Mouse (Mus musculus): ENCODE data around the gene Edem2. TPM values are rescaled to one million over a fixed set of nuclear protein-coding genes. Genes with fewer than 3 reads are reported as not detected.
"Not testable (repeated sequence)": the region's sequence is repeated elsewhere in the genome, so short reads cannot be mapped to it uniquely, and the experiment has no call there.

The Edem2 gene
- polyA plus RNA-seq, 1 experiment from 2014 or later = 24.6 TPM

- peaks cover 3% of the 10 kb centered on the region; the same call in 1 of the 2 replicates for H3K36me3 ChIP-seq
- peak overlapping the region; percentile 23 for H3K27ac ChIP-seq
- H3K4me2 ChIP-seq = peak overlapping the region; percentile 90
- WGBS (ENCODE audit: insufficient replicate concordance) = 5% methylated on average over 15 of the region's 15 CpGs
- peak; percentile 11; the same call in 1 of the 2 replicates for ATAC-seq
- H3K4me1 ChIP-seq = peaks cover 22% of the 10 kb centered on the region
- H3K27me3 ChIP-seq (replicated peaks) = no peaks in the 10 kb centered on the region; the same call in 1 of the 2 replicates
- no peaks in the 10 kb centered on the region for H3K9me3 ChIP-seq (replicated peaks)
- H3K4me3 ChIP-seq = peak overlapping the region; percentile 81
- H3K9ac ChIP-seq = peak overlapping the region; percentile 82
These were observed 533 bp downstream of the Edem2 start for GRCm38 (mm10) chr2:155728742-155729141.

GRCm38 (mm10) chr2:155727764-155728395 lies 1.4 kb downstream of the Edem2 start:
- ATAC-seq = no peak
- peaks cover 22% of the 10 kb centered on the region for H3K4me1 ChIP-seq
- no peak overlapping the region for H3K9ac ChIP-seq
- H3K4me3 ChIP-seq = no peak overlapping the region
- H3K4me2 ChIP-seq = peak overlapping the region; percentile 90; the same call in 1 of the 2 replicates
- 72% methylated on average over 7 of the region's 7 CpGs for WGBS (ENCODE audit: insufficient replicate concordance)
- no peaks in the 10 kb centered on the region for H3K27me3 ChIP-seq (replicated peaks)
- H3K9me3 ChIP-seq (replicated peaks) = no peaks in the 10 kb centered on the region
- peaks cover 3% of the 10 kb centered on the region; the same call in 1 of the 2 replicates for H3K36me3 ChIP-seq
- no peak overlapping the region for H3K27ac ChIP-seq

- H3K36me3 ChIP-seq = peaks cover 10% of the 10 kb centered on the region
- H3K27me3 ChIP-seq (replicated peaks) = no peaks in the 10 kb centered on the region
- H3K27ac ChIP-seq = no peak overlapping the region
- WGBS (ENCODE audit: insufficient replicate concordance) = 67% methylated on average over 7 of the region's 7 CpGs
- H3K4me1 ChIP-seq = peaks cover 22% of the 10 kb centered on the region
- ATAC-seq = no peak
- no peak overlapping the region for H3K4me3 ChIP-seq
- no peaks in the 10 kb centered on the region for H3K9me3 ChIP-seq (replicated peaks)
- no peak overlapping the region for H3K4me2 ChIP-seq
- no peak overlapping the region for H3K9ac ChIP-seq
These were observed 3.0 kb downstream of the Edem2 start for GRCm38 (mm10) chr2:155726302-155726701.

GRCm38 (mm10) chr2:155724526-155724925 lies 4.7 kb downstream of the Edem2 start:
- H3K36me3 ChIP-seq = peaks cover 11% of the 10 kb centered on the region

GRCm38 (mm10) chr2:155724036-155724435 lies 5.2 kb downstream of the Edem2 start:
- H3K27me3 ChIP-seq (replicated peaks) = no peaks in the 10 kb centered on the region
- no peak for ATAC-seq
- H3K27ac ChIP-seq = no peak overlapping the region
- H3K4me1 ChIP-seq = peaks cover 15% of the 10 kb centered on the region
- no peak overlapping the region for H3K9ac ChIP-seq
- peaks cover 14% of the 10 kb centered on the region for H3K36me3 ChIP-seq
- H3K4me2 ChIP-seq = no peak overlapping the region
- no peaks in the 10 kb centered on the region for H3K9me3 ChIP-seq (replicated peaks)
- 48% methylated on average over 5 of the region's 5 CpGs for WGBS (ENCODE audit: insufficient replicate concordance)
- no peak overlapping the region for H3K4me3 ChIP-seq

More at GRCm38 (mm10) chr2:155724526-155724925, 4.7 kb downstream of the Edem2 start:
- Histone ChIP-seq H3K9me3 (replicated peaks) (no peaks in the 10 kb centered on the region), H3K4me2 (no peak overlapping the region), H3K9ac (no peak overlapping the region), H3K27ac (no peak overlapping the region), H3K4me3 (no peak overlapping the region), H3K27me3 (replicated peaks) (no peaks in the 10 kb centered on the region), H3K4me1 (peaks cover 17% of the 10 kb centered on the region)
- no peak for ATAC-seq
- WGBS (ENCODE audit: insufficient replicate concordance) = 59% methylated on average over 6 of the region's 6 CpGs

GRCm38 (mm10) chr2:155720585-155720984 lies 8.7 kb downstream of the Edem2 start:
- Histone ChIP-seq H3K9ac (no peak overlapping the region), H3K27me3 (replicated peaks) (no peaks in the 10 kb centered on the region), H3K4me2 (no peak overlapping the region), H3K36me3 (peaks cover 34% of the 10 kb centered on the region), H3K4me3 (no peak overlapping the region), H3K9me3 (replicated peaks) (no peaks in the 10 kb centered on the region), H3K27ac (no peak overlapping the region), H3K4me1 (no peaks in the 10 kb centered on the region)
- 64% methylated on average over 5 of the region's 5 CpGs for WGBS (ENCODE audit: insufficient replicate concordance)
- no peak for ATAC-seq

GRCm38 (mm10) chr2:155717082-155717990 lies 11.9 kb downstream of the Edem2 start:
- Histone ChIP-seq H3K4me2 (no peak overlapping the region), H3K9me3 (replicated peaks) (no peaks in the 10 kb centered on the region), H3K36me3 (peaks cover 61% of the 10 kb centered on the region), H3K27me3 (replicated peaks) (no peaks in the 10 kb centered on the region), H3K27ac (no peak overlapping the region), H3K4me1 (no peaks in the 10 kb centered on the region), H3K9ac (no peak overlapping the region), H3K4me3 (no peak overlapping the region)
- no peak for ATAC-seq
- WGBS (ENCODE audit: insufficient replicate concordance) = 81% methylated on average over 12 of the region's 12 CpGs

- 61% methylated on average over 11 of the region's 11 CpGs for WGBS (ENCODE audit: insufficient replicate concordance)
These were observed 18.7 kb downstream of the Edem2 start for GRCm38 (mm10) chr2:155710557-155710956.

GRCm38 (mm10) chr2:155707251-155707650 lies 22.0 kb downstream of the Edem2 start:
- no peak for ATAC-seq
- Histone ChIP-seq H3K9me3 (replicated peaks) (no peaks in the 10 kb centered on the region), H3K36me3 (peaks cover 53% of the 10 kb centered on the region), H3K9ac (no peak overlapping the region), H3K4me1 (no peaks in the 10 kb centered on the region), H3K4me3 (no peak overlapping the region), H3K4me2 (no peak overlapping the region), H3K27me3 (replicated peaks) (no peaks in the 10 kb centered on the region), H3K27ac (no peak overlapping the region)
- 77% methylated on average over 4 of the region's 4 CpGs for WGBS (ENCODE audit: insufficient replicate concordance)

More at GRCm38 (mm10) chr2:155710557-155710956, 18.7 kb downstream of the Edem2 start:
- no peaks in the 10 kb centered on the region for H3K27me3 ChIP-seq (replicated peaks)
- H3K36me3 ChIP-seq = peaks cover 74% of the 10 kb centered on the region
- no peak overlapping the region for H3K9ac ChIP-seq
- no peak overlapping the region for H3K4me3 ChIP-seq
- no peak for ATAC-seq
- no peaks in the 10 kb centered on the region for H3K9me3 ChIP-seq (replicated peaks)
- H3K4me1 ChIP-seq = no peaks in the 10 kb centered on the region
- no peak overlapping the region for H3K4me2 ChIP-seq
- no peak overlapping the region for H3K27ac ChIP-seq

GRCm38 (mm10) chr2:155703630-155704029 lies 25.6 kb downstream of the Edem2 start:
- Histone ChIP-seq H3K36me3 (peaks cover 36% of the 10 kb centered on the region), H3K4me2 (no peak overlapping the region), H3K4me3 (no peak overlapping the region), H3K9me3 (replicated peaks) (no peaks in the 10 kb centered on the region), H3K4me1 (no peaks in the 10 kb centered on the region), H3K27ac (no peak overlapping the region), H3K9ac (no peak overlapping the region), H3K27me3 (replicated peaks) (no peaks in the 10 kb centered on the region)
- WGBS (ENCODE audit: insufficient replicate concordance) = 74% methylated on average over 4 of the region's 4 CpGs
- ATAC-seq = no peak

GRCm38 (mm10) chr2:155701399-155701919 lies 27.8 kb downstream of the Edem2 start:
- peaks cover 25% of the 10 kb centered on the region for H3K36me3 ChIP-seq
- 80% methylated on average over 19 of the region's 19 CpGs for WGBS (ENCODE audit: insufficient replicate concordance)
- H3K27me3 ChIP-seq (replicated peaks) = no peaks in the 10 kb centered on the region

GRCm38 (mm10) chr2:155698443-155698842 lies 30.8 kb downstream of the Edem2 start:
- not testable (repeated sequence) for H3K27ac ChIP-seq; H3K9me3 ChIP-seq (replicated peaks); H3K4me3 ChIP-seq; ATAC-seq; H3K27me3 ChIP-seq (replicated peaks); H3K4me1 ChIP-seq; H3K4me2 ChIP-seq; H3K9ac ChIP-seq
- H3K36me3 ChIP-seq = peaks cover 17% of the 10 kb centered on the region
- WGBS (ENCODE audit: insufficient replicate concordance) = 81% methylated on average over 6 of the region's 6 CpGs

More at GRCm38 (mm10) chr2:155701399-155701919, 27.8 kb downstream of the Edem2 start:
- Histone ChIP-seq H3K4me1 (no peaks in the 10 kb centered on the region), H3K4me3 (no peak overlapping the region), H3K27ac (no peak overlapping the region), H3K9ac (no peak overlapping the region), H3K4me2 (no peak overlapping the region), H3K9me3 (replicated peaks) (no peaks in the 10 kb centered on the region)
- no peak for ATAC-seq

Data from liver, embryonic 12.5 days (tissue).